Mouse (Mus musculus) leukemia stem cell, adult 10-12 weeks (primary cell): ENCODE results near the gene Olfr711. TPM values are rescaled to one million over a fixed set of nuclear protein-coding genes. Genes with fewer than 3 reads are reported as not detected.

Source experiments
- polyA plus RNA-seq: library from polyadenylated mRNA; stranded (reverse); fragments of >175 nt; gene quantifications from 2 replicates; pipeline ENCODE4 v1.2.3, GENCODE M21; 2012; ENCODE audit warnings: low replicate concordance

The Olfr711 gene
- not detected in 2 replicates for polyA plus RNA-seq

DNA sequence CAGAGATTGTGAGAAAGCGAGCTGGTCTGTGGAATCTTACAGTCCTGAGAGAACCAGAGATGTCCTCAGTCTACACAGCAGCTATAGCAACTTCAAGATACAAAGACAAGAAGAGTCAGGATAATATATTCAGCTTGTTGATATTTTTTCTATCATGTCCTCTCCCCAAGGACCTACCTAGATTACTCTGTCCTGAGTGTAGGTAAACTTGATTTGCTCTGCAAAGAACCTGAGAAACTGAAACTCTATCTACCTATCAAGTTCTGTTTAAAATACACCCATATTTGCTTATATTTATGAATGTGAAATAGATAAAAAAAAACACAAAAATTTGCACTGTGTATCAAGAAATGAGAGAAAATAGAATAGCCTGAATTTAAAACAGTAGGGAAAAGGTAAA, at the start of gene Olfr711:
Gene Olfr711 (minus strand): TSS at position 101 of the 400 bp plus-strand sequence.

DNA sequence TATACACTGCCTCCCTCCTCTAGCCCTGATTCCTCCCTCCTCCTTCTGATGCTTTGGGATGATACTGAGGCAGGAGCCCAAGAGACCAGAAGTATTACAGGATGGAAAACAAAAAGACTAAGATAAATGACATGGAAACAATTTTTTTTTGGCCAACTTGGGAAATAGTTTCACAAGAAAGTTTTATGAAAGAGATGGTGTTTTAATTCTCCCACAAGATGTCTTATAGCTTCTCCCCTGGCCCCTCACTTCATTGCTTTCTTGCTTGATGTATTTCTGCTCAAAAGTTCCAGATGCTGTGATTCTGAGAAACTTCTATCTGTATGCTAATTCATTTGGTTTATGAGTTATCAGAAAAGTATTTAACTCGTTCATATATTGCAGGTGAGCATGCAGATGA, 30.7 kb upstream of the Olfr711 start, which contains the start of gene Olfr2:
Gene Olfr2 (minus strand): TSS at position 101 of the 400 bp plus-strand sequence.

DNA sequence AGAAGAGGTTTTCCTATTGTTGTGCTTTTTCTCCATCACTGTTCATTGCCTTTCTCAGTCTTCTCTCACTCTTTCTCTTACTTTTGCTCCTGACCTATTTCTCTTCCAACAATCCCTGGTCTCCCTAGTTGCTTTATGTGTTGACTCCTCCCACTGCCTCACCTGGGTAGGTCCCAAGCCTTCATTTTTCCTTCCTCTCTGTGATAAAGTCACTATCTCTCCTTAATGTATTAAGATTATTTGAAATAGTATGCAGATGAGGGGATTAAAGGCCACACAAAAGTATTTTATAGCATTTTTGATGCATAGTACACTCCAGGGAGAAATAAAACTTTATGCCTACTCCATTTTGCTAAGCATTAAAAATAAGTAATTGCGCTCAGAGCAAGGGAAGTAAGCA, 11.4 kb downstream of the Olfr711 start, which contains the start of gene Olfr6:
Gene Olfr6 (minus strand): TSS at position 101 of the 400 bp plus-strand sequence.

DNA sequence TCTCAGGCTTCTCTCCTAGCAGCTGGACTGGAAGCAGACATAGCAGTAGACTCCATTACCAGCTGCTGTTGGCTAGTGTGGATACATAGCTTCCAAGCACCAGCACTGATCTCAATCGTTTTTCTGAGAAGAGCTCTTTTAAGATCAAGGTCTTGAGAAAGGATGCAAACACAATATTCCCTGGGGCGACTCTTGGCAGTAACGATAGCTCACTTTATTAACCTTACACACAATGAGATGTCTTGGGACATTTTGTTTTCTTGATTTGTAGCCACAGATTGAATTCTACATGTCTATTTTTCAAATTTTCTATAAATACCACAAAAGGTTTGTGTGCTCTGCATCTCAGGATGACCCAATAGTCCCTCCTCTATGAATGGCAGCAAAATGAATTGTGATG, 27.0 kb downstream of the Olfr711 start, which contains the start of gene Olfr710:
Gene Olfr710 (minus strand): TSS at position 101 of the 400 bp plus-strand sequence.

DNA sequence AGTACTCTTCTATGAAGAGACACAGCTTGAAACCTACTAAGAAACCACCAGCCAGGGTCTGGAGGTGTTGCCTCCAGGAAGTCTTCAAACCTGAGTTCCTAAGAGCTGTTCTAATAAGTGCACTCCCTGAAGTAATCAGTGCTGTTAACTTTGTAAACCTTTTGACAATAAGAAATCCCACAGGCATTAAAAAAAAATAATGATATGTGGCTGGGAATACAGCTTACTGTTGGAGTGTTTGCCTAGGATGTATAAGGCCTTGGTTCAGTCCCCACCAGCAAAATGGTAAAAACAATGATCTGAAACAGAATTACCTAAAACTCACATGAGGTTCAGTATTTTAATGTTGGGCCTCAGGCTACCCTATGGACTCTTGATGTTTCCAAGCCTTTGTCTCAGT, 43.1 kb downstream of the Olfr711 start, which contains the start of gene Olfr709-ps1:
Gene Olfr709-ps1 (minus strand): TSS at position 101 of the 400 bp plus-strand sequence.

Other genes starting within 250 kb of the Olfr711 start
- gene Olfr697, start 233.0 kb downstream of the Olfr711 start, polyA plus RNA-seq = not detected in 2 replicates
- gene Olfr698, start 220.1 kb downstream of the Olfr711 start, polyA plus RNA-seq = not detected in 2 replicates
- 0.06 TPM in 1 of 2 replicates, not detected in the other for gene Olfr699, start 182.3 kb downstream of the Olfr711 start, polyA plus RNA-seq
- gene Olfr700, start 166.6 kb downstream of the Olfr711 start, polyA plus RNA-seq = not detected in 2 replicates
- gene Olfr701, start 161.3 kb downstream of the Olfr711 start, polyA plus RNA-seq = not detected in 2 replicates
- not detected in 2 replicates for gene Olfr702, start 141.6 kb downstream of the Olfr711 start, polyA plus RNA-seq
- gene Olfr703, start 132.1 kb downstream of the Olfr711 start, polyA plus RNA-seq = not detected in 2 replicates
- not detected in 2 replicates for gene Olfr704, start 112.3 kb downstream of the Olfr711 start, polyA plus RNA-seq
- gene Olfr705, start 98.6 kb downstream of the Olfr711 start, polyA plus RNA-seq = not detected in 2 replicates
- gene Olfr706, start 87.3 kb downstream of the Olfr711 start, polyA plus RNA-seq = not detected in 2 replicates
- not detected in 2 replicates for gene Olfr707, start 74.2 kb downstream of the Olfr711 start, polyA plus RNA-seq
- not detected in 2 replicates for gene Olfr1532-ps1, start 67.5 kb downstream of the Olfr711 start, polyA plus RNA-seq
- gene Olfr709-ps1, start 43.2 kb downstream of the Olfr711 start, polyA plus RNA-seq = not detected in 2 replicates
- gene Olfr710, start 27.1 kb downstream of the Olfr711 start, polyA plus RNA-seq = not detected in 2 replicates
- not detected in 2 replicates for gene Olfr6, start 11.5 kb downstream of the Olfr711 start, polyA plus RNA-seq
- not detected in 2 replicates for gene Olfr2, start 30.6 kb upstream of the Olfr711 start, polyA plus RNA-seq
- not detected in 2 replicates for gene Olfr713, start 55.7 kb upstream of the Olfr711 start, polyA plus RNA-seq
- not detected in 2 replicates for gene Olfr714, start 95.5 kb upstream of the Olfr711 start, polyA plus RNA-seq
- not detected in 2 replicates for gene Olfr17, start 117.8 kb upstream of the Olfr711 start, polyA plus RNA-seq
- gene Olfr715b, start 134.9 kb upstream of the Olfr711 start, polyA plus RNA-seq = not detected in 2 replicates
- not detected in 2 replicates for gene Olfr715, start 155.6 kb upstream of the Olfr711 start, polyA plus RNA-seq
- not detected in 2 replicates for gene Olfr716, start 162.9 kb upstream of the Olfr711 start, polyA plus RNA-seq
- not detected in 2 replicates for gene Nlrp14, start 191.5 kb upstream of the Olfr711 start, polyA plus RNA-seq
- gene Rbmxl2, start 234.0 kb upstream of the Olfr711 start, polyA plus RNA-seq = not detected in 2 replicates